Mouse (Mus musculus): ENCODE measurements around the gene Apba3. TPM values are rescaled to one million over a fixed set of nuclear protein-coding genes. Genes with fewer than 3 reads are reported as not detected.

Apba3 gene
- polyA plus RNA-seq, 1 experiment from 2014 or later: 38.6 TPM

DNA sequence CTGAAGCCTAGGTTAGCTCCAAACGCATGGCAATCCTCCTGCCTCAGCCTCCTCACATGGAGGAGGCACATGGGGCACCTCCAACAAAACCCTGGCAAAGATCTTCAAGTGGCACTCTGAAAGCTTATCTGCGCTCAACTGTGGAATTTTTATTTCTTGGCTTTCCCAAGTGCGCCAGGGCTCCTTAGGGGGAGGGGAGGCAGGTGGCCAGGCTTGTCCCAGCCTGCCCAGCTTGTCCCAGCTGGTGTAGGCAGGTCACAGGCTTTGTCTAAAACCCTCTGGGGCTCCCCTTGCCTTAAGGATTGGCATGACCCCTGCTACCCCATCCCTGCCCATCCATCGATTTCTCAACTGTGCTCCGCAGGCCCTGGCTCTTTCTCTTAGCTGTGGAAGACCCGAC lies 17.4 kb downstream of the Apba3 start:
- peaks cover 6% of the 10 kb centered on the region for H3K4me1 ChIP-seq (replicated peaks)
- H3K9ac ChIP-seq: no peak overlapping the region
- H3K27ac ChIP-seq (replicated peaks): no peak overlapping the region
- H3K27me3 ChIP-seq: peaks cover 16% of the 10 kb centered on the region
- H3K4me2 ChIP-seq: no peak overlapping the region
- no peaks in the 10 kb centered on the region for H3K36me3 ChIP-seq
- no peak overlapping the region for H3K4me3 ChIP-seq
- WGBS: 46% methylated on average over 6 of the region's 6 CpGs
- ATAC-seq (ENCODE audit: low FRiP score, low read depth): no peak
- H3K9me3 ChIP-seq: no peaks in the 10 kb centered on the region

DNA sequence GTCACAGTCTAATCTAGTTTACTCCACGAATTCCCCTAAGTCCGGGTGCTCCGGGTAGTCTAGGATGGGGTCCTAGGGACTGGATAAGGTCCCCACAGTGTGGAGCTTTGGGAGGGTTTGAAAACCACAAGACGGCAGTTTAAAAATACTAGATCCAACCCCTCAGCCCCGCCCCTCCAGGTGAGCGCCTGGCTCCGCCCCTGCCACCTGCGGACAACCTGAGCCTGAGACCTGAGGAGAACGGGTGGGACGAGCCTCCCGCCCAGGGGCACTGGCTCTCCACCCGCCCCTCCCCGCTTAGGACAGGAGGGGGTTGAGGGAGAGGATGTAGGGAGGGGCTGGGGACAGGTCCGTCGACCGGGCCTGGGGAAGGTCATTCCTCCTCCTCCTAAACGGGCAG lies 18.0 kb downstream of the Apba3 start:
- ATAC-seq (ENCODE audit: low FRiP score, low read depth): no peak

GRCm38 (mm10) chr10:81285694-81286450 lies 19.1 kb downstream of the Apba3 start:
- peaks cover 28% of the 10 kb centered on the region for H3K27me3 ChIP-seq
- H3K4me1 ChIP-seq (replicated peaks): peaks cover 10% of the 10 kb centered on the region
- peak; percentile 78 for ATAC-seq (ENCODE audit: low FRiP score, low read depth)

More for the DNA sequence above, 18.0 kb downstream of the Apba3 start:
- 0 out of 2 replicates have a peak overlapping the region, but pooled peaks have one; percentile 89 for H3K4me2 ChIP-seq
- peaks cover 6% of the 10 kb centered on the region for H3K4me1 ChIP-seq (replicated peaks)
- H3K27me3 ChIP-seq: peaks cover 17% of the 10 kb centered on the region
- no peaks in the 10 kb centered on the region for H3K36me3 ChIP-seq
- no peaks in the 10 kb centered on the region for H3K9me3 ChIP-seq
- 11% methylated on average over 17 of the region's 17 CpGs for WGBS
- H3K9ac ChIP-seq: no peak overlapping the region
- no peak overlapping the region for H3K4me3 ChIP-seq
- no peak overlapping the region for H3K27ac ChIP-seq (replicated peaks)

DNA sequence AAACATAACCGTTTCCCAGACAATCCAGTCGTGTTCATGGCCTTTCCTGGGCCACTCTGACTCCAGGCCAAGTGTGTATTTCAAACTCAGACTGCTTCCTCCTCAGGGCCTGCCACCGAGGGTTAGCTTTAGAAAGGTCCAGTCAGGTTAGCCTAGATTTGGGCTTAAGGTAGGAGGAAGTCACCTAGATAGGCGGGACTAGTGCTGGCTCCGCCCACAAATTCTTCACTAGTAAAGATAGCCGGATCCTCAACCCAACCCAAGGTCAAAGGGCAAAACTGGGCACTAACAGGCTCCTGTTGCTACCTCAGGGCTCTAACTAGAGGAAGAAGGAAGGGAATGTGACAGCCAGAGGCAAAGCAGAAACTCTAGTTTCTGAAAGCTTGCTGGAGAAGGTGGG lies 19.8 kb downstream of the Apba3 start:
- H3K9ac ChIP-seq: no peak overlapping the region
- no peak overlapping the region for H3K4me3 ChIP-seq
- 46% methylated on average over 6 of the region's 6 CpGs for WGBS
- H3K27me3 ChIP-seq: peaks cover 28% of the 10 kb centered on the region
- no peaks in the 10 kb centered on the region for H3K36me3 ChIP-seq
- H3K4me2 ChIP-seq: no peak overlapping the region
- H3K27ac ChIP-seq (replicated peaks): no peak overlapping the region
- no peaks in the 10 kb centered on the region for H3K9me3 ChIP-seq
- H3K4me1 ChIP-seq (replicated peaks): peaks cover 16% of the 10 kb centered on the region
- no peak for ATAC-seq (ENCODE audit: low FRiP score, low read depth)

More at GRCm38 (mm10) chr10:81285694-81286450, 19.1 kb downstream of the Apba3 start:
- Histone ChIP-seq H3K4me2 (peak overlapping the region; percentile 89), H3K9ac (peak overlapping the region; percentile 44), H3K4me3 (peak overlapping the region; percentile 49), H3K27ac (replicated peaks) (no peak overlapping the region), H3K36me3 (no peaks in the 10 kb centered on the region), H3K9me3 (no peaks in the 10 kb centered on the region)
- 2% methylated on average over 54 of the region's 54 CpGs for WGBS

- Histone ChIP-seq H3K4me1 (replicated peaks) (peaks cover 16% of the 10 kb centered on the region), H3K9ac (no peak overlapping the region), H3K27me3 (peaks cover 24% of the 10 kb centered on the region)
Observed at GRCm38 (mm10) chr10:81287513-81288157, 20.9 kb downstream of the Apba3 start.

DNA sequence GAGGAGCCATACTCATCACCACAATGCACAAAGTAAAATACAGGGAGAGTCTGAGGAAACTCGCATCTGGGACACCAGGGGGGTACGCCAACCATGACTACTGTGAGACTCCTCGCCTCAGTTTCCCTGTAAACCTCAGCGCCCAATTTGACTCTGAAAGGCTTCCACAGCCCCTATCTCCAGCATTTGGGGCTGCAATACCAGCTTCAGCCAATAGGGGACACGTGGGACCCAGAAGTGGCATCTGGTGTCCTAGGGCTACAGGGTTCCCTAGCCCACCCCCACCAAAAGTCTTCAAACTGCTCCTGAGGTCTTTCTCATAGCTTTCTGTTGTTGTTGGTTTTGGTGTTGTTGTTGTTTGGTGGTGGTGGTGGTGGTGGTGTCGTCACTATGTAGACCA lies 21.8 kb downstream of the Apba3 start:
- no peaks in the 10 kb centered on the region for H3K9me3 ChIP-seq
- peaks cover 20% of the 10 kb centered on the region for H3K27me3 ChIP-seq
- 31% methylated on average over 6 of the region's 6 CpGs for WGBS
- H3K4me1 ChIP-seq (replicated peaks): peaks cover 16% of the 10 kb centered on the region
- no peak overlapping the region for H3K4me2 ChIP-seq
- no peak overlapping the region for H3K27ac ChIP-seq (replicated peaks)
- no peak overlapping the region for H3K4me3 ChIP-seq
- H3K36me3 ChIP-seq: no peaks in the 10 kb centered on the region
- no peak for ATAC-seq (ENCODE audit: low FRiP score, low read depth)
- no peak overlapping the region for H3K9ac ChIP-seq

More at GRCm38 (mm10) chr10:81287513-81288157, 20.9 kb downstream of the Apba3 start:
- 61% methylated on average over 8 of the region's 8 CpGs for WGBS
- ATAC-seq (ENCODE audit: low FRiP score, low read depth): no peak
- Histone ChIP-seq H3K4me3 (no peak overlapping the region), H3K36me3 (no peaks in the 10 kb centered on the region), H3K9me3 (no peaks in the 10 kb centered on the region), H3K4me2 (no peak overlapping the region), H3K27ac (replicated peaks) (no peak overlapping the region)

- ATAC-seq (ENCODE audit: low FRiP score, low read depth): no peak
- Histone ChIP-seq H3K4me2 (no peak overlapping the region), H3K27ac (replicated peaks) (no peak overlapping the region), H3K4me3 (no peak overlapping the region), H3K36me3 (no peaks in the 10 kb centered on the region), H3K4me1 (replicated peaks) (peaks cover 22% of the 10 kb centered on the region), H3K27me3 (peaks cover 17% of the 10 kb centered on the region; the same call in 1 of the 2 replicates), H3K9ac (no peak overlapping the region), H3K9me3 (no peaks in the 10 kb centered on the region)
- WGBS: 6% methylated on average over 7 of the region's 7 CpGs
Observed at GRCm38 (mm10) chr10:81289278-81289677, 22.5 kb downstream of the Apba3 start.

DNA sequence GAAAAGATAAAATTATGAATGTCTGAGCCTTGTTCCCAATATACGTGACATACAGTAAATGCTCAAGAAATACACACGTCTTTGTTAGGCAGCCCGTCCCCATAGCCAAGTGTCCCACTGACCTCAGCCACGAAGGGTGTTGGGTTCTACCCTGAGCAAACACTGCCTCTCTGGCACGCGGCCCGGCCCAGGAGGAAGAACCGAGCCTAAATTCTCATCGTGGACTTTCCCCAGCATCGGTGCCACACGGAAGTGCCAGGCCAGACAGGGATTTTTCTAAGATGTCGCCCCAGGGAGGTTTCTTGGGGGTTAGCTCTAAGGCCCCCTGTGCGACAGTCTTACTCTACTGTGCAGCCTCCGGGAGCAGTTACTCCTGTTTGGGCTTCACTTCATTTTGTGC lies 23.1 kb downstream of the Apba3 start:
- Histone ChIP-seq H3K9ac (no peak overlapping the region), H3K4me1 (replicated peaks) (peaks cover 28% of the 10 kb centered on the region), H3K27ac (replicated peaks) (no peak overlapping the region), H3K4me2 (no peak overlapping the region), H3K4me3 (no peak overlapping the region), H3K36me3 (no peaks in the 10 kb centered on the region), H3K9me3 (no peaks in the 10 kb centered on the region), H3K27me3 (peaks cover 16% of the 10 kb centered on the region; the same call in 1 of the 2 replicates)
- no peak for ATAC-seq (ENCODE audit: low FRiP score, low read depth)
- WGBS: 62% methylated on average over 14 of the region's 14 CpGs

DNA sequence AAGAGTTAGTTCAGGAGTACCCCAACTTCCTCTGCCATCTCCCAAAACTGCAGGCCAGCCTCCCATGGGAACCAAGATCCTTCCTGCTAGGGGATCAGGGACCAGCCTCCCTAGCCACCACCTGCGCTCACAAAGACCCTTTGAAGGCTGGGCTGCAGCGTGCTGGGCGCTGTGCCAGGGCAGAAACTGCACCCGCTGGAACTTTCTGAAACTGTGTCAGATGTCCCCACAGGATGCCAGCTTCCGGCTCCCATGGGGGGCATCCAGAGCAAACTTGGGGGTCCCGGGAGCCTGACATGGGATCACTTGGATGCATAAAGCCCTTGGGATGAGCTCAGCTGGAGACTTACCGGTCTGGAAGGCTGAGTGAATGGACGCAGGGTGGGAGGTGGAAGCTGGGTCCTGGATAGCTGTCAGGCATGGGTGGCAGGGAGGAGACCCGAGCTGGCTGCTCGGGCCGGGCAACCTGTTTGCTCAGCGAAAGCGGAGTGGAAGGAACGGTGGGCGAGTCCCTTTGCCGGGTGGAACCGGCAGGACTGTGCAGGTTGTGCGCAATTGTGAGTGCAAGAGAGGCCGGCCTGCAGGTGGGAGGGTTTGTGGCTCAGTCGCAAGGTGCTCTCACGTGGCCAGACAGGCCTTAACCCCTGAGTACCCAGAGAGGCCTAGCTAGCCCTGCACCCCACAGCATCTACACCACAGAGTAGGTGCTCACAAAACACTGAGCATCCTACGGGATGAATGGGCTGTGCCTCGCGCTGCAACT lies 24.1 kb downstream of the Apba3 start:
- Histone ChIP-seq H3K4me1 (replicated peaks) (peaks cover 37% of the 10 kb centered on the region), H3K27ac (replicated peaks) (no peak overlapping the region), H3K36me3 (no peaks in the 10 kb centered on the region), H3K4me2 (peak overlapping the region; percentile 14), H3K4me3 (no peak overlapping the region), H3K9ac (no peak overlapping the region), H3K9me3 (no peaks in the 10 kb centered on the region), H3K27me3 (0 out of 2 replicates have a peak, but pooled peaks cover 11% of the 10 kb centered on the region)
- 13% methylated on average over 24 of the region's 24 CpGs for WGBS
- no peak for ATAC-seq (ENCODE audit: low FRiP score, low read depth)

- H3K4me2 ChIP-seq: peak within 1 kb of the TSS; percentile 71
- no peaks in the 10 kb centered on the region for H3K36me3 ChIP-seq
- WGBS: 75% methylated on average over 9 of the region's 9 CpGs
- no peak for ATAC-seq (ENCODE audit: low FRiP score, low read depth)
- peaks cover 36% of the 10 kb centered on the region for H3K4me1 ChIP-seq (replicated peaks)
- peak within 1 kb of the TSS; percentile 90 for H3K4me3 ChIP-seq
- no peak within 1 kb of the TSS for H3K27ac ChIP-seq (replicated peaks)
- no peak within 1 kb of the TSS for H3K9ac ChIP-seq
- no peaks in the 10 kb centered on the region for H3K9me3 ChIP-seq
- 0 out of 2 replicates have a peak, but pooled peaks cover 11% of the 10 kb centered on the region for H3K27me3 ChIP-seq
Observed at GRCm38 (mm10) chr10:81291511-81292104, 24.8 kb downstream of the Apba3 start, which contains the start of gene Tjp3. Tjp3 (minus strand) TSS chr10:81291581.

- under 1% methylated on average over 61 of the region's 80 CpGs for WGBS
- H3K4me3 ChIP-seq: peak within 1 kb of the TSS; percentile 90
Observed at GRCm38 (mm10) chr10:81292554-81293333, 26.0 kb downstream of the Apba3 start, which contains the start of gene Pip5k1c. Pip5k1c (plus strand) TSS chr10:81292963.

More at GRCm38 (mm10) chr10:81292554-81293333, 26.0 kb downstream of the Apba3 start, which contains the start of gene Pip5k1c:
- Histone ChIP-seq H3K9ac (peak within 1 kb of the TSS; percentile 89), H3K4me1 (replicated peaks) (peaks cover 41% of the 10 kb centered on the region), H3K27ac (replicated peaks) (peak within 1 kb of the TSS; percentile 92), H3K4me2 (peak within 1 kb of the TSS; percentile 71), H3K9me3 (no peaks in the 10 kb centered on the region), H3K36me3 (no peaks in the 10 kb centered on the region), H3K27me3 (0 out of 2 replicates have a peak, but pooled peaks cover 11% of the 10 kb centered on the region)
- ATAC-seq (ENCODE audit: low FRiP score, low read depth): peak; percentile 95
